Mouse (Mus musculus) brain, adult 2 months (tissue): ENCODE results near the gene Clmp.
"Not testable (repeated sequence)": the region's sequence is repeated elsewhere in the genome, so short reads cannot be mapped to it uniquely, and the experiment has no call there.

ENCODE experiments used
- DNase-seq: peaks from one replicate; pipeline ENCODE4 v3.0.0; 2011; ENCODE audit warnings: low read depth, low spot score

Gene Clmp

DNA sequence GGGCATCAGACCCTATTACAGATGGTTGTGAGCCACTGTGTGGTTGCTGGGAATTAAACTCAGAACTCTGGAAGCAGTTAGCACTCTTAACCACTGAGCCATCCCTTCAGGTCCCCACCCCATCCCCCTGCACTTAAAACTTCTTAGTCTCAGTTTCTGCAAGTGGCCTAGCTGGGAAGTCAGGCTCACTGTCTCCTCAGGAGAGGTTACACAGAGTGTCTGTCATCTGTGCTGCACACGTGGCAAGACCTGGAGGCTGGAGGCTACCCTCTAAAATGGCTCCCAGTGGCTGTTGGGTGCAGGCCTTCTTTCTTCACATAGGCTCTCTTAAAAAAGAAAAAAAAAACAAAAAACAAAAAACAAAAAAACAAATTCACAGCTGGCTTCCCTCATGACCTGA, 90.3 kb downstream of the Clmp start:
- no peak for DNase-seq

DNA sequence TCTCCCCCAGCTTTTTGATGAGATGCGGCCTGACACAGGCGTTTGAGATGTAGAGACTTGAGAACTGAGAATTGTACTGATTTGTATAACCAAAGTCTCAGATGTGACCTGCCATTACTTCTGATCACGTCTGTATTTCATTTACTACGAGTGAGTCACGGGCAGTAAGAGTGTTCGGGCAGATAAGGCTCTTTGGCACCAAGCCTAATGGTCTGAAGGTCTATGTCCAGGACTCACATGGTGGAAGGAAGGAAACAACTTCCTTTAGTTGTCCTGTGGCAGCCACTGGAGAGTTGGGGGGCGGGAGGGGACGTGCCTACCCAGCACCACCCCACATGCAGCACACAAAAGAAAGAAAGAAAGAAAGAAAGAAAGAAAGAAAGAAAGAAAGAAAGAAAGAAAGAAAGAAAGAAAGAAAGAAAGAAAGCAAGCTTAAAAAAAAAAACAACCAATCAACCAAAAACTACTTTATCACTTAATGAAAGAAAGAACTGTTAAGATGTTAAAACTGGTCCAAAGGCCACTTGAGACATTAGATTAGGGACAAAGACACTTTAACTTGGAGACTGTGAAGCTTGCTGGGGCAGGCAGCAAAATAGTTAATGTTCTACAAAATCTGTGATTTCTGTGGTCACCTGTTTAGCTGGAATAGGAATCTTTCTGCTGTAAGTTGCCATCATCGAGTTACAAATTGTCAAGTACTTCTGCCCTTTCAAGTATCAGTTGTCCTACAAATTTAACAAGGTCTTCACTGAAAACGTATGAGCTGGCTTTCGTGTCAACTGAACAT, 90.9 kb downstream of the Clmp start:
- DNase-seq: no peak

DNA sequence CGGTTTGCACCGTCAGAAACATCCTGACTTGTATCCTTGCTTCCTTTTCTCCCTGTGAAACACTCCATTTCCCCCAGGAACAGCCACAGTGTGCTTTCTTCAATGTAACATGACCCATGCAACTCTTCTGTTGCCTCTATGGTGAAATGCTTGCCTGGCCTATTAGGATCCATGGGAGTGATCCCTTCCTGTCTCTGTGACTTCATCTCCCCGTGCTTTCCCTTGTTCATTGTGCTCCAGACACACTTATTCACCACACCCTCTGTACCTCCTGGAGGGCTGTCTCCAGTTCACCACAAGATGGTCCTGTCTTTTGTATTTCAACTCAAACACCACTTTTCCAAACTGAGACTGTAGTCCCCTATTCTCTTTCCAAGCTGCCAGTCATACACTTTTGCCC, 94.3 kb downstream of the Clmp start:
- DNase-seq: no peak

DNA sequence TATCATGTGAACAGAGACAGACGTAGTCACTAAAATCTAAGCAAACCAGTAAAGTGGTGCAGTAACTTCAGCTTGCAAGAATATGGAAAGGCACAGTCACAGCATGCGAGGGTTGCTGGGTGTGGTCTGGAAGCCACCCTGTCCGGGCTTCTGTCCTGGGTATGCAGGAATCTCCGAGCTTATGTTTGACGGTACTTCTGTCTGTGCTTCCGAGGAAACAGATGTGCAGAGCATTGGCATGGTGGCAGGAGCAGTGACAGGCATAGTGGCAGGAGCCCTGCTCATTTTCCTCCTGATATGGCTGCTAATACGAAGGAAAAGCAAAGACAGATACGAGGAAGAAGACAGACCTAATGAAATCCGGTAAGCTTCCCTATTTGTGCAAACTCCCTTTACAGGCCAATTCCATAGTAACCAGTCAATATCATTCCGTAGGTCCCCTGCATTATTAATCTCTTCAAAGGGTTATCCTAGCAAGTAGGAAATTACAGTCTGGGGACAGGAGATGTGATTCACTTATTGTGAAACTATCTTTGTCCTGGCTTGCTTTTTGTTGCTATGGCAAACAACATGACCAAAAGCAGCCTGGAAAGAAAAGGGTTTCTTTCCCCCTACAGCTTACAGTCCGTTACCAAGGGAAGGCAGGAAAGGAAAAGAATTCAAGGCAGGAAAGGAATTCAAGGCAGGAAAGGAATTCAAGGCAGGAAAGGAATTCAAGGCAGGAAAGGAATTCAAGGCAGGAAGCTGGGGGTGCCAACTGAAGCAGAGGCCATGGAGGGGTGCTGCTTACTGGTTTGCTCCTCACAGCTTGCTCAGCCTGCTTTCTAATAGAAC, 95.3 kb downstream of the Clmp start:
- peak; percentile 41 for DNase-seq

DNA sequence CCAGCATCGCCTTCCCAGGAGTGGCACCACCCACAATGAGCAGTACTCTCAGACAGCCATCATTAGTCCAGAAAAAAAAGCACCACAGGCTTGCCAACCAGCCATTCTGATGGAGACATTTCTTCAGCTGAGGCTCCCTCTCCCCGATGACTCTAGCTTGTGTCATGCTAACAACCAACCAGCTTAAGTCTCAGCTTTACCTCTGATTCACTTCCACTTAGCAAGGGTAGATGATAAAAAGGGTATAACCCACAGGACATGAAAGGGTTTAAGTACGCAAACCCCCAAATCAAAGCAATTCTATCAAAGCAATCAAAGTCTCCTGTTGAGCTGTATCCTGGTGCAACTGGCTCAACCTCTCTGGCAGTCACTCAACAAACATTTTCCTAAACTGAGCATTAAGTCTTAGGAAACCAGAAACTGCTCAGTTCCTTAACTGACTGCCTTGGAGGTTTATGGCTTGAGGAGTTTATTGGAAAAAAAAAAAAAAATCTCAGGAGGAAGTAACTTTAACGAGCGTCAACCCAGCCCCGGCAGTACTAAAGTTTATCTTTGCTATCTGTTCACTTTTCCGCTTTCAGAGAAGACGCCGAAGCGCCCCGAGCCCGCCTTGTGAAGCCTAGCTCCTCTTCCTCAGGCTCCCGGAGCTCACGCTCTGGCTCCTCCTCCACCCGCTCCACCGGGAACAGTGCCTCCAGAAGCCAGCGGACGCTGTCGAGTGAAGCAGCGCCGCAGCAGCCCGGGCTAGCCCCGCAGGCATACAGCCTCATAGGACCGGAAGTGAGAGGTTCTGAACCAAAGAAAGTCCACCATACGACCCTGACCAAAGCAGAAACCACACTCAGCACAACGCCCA, 96.2 kb downstream of the Clmp start:
- DNase-seq: peak; percentile 46

DNA sequence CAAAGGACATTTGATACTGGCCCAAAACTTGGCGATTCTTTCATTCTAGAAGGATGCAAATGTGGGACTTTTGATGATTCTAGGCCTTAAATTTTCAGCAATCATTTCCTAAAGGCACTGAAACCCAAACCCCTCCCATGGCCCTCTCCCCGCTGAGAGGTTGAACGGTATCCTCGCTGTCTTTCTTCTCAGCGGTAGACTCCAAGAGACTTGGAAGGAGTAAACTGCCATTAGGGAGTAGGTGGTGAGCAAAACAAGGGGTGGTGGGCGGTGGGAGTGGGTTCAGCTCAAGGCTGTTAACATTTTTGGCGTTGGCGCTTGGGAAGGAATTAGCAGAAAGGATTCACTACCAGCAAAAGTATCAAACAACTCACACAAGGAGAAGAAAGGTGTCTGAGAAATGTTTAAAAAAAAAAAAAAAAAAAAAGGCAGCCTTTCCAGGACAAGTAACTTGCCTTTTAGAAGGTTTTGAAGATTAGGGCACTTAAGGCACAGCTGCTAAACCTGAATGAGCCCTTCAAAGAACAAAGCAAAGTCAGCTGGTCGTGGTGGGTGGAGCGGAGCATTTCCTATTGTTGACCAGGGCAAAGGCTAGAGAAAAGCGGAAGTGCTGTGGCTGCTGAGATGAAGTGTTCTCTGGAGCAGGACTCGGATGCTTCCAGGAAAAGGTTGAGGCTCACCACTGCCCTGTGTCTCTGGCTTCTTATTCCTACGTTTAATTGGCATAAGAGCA, 98.0 kb downstream of the Clmp start:
- DNase-seq: peak; percentile 53

DNA sequence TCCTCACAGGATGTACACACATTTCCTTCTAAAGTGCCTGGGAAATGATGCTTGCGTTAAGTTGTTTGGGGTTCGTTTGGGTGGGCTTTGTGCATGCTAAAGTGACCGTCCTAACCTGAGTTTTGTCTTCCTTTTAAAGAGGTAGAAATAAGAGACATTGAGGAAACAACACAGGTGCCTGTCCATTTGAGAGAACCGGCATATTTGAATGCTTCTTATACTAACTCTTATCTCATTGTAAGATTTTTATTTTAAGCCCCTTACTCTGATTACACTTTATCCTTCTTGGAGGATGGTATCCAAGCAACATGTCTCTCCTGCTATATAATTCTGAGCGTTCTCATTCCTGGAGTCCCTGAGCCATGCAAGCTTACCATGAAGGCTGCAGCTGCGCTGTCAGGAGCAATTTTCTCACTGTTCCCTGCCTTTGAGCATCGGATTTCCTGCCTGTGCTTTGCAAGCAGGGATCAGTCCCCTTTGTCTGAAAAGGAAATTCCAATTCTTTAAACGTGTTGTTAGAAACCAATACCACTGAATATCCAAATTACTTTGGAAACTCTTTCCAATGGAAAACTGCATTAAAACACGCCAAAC, 98.7 kb downstream of the Clmp start:
- DNase-seq: peak; percentile 65

DNA sequence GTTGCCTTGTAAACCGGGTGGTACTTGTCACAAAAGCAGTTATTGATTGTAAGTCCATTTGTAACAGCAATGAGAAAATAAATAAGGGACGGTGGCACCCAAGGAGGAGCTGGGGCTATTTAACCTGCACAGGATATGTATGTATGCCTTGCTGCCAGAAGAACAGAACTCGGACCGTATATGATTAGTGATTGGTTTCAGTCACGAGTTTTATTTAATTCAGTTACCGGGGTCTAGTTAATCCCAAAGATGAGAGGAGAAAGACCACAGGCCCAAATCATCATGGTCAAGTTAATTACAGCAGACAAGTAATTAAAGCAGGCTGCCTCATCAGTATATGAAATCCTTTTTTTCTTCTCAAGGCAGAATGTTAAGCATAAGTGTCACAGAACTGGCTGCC, 99.7 kb downstream of the Clmp start:
- no peak for DNase-seq

DNA sequence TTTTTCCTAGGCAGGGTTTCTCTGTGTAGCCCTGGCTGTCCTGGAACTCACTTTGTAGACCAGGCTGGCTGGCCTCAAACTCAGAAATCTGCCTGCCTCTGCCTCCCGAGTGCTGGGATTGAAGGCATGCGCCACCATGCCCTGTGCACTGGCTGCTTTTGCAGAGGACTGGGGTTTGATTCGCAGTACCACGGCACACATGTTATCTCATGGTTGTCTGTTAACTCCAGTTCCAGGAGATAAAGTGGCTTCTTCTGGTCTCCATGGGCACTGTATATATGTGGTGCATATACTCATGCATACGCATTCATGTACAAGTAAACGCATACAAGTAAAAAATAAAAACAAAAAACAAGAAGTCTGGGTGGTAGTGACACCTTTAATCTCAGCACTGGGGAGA, 101.1 kb downstream of the Clmp start:
- DNase-seq: not testable (repeated sequence)

DNA sequence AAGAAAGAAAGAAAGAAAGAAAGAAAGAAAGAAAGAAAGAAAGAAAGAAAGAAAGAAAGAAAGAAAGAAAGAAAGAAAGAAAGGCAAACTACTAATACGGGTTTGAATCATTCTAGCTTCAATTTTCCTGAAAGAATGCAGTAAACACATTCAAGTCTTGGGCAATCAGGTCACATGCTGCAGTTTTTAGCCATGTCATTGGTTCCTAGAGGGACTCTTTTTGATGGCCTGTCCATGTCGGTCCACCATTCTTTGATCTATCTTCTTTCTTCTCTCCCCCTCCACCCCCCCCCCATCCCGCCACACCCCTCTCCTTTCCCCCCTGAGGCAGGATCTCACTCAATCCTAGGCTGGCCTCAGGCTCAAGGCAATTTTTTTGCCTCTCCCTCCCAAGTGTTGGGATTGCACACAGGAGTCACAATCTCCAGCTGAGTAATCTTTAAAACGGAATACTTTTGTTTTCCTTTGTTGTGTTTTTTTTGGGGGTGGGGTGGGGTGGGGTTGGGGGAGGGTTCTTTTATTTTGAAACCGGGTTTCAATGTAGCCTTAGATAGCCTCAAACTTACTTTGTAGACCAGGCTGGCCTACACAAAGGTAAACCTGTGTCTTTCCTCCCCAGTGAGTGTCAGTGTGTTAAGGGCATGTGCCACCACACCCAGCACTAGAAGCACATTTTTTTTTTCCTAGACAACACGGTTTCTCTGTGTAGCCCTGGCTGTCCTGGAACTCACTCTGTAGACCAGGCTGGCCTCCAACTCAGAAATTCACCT, 106.3 kb downstream of the Clmp start:
- DNase-seq: no peak

DNA sequence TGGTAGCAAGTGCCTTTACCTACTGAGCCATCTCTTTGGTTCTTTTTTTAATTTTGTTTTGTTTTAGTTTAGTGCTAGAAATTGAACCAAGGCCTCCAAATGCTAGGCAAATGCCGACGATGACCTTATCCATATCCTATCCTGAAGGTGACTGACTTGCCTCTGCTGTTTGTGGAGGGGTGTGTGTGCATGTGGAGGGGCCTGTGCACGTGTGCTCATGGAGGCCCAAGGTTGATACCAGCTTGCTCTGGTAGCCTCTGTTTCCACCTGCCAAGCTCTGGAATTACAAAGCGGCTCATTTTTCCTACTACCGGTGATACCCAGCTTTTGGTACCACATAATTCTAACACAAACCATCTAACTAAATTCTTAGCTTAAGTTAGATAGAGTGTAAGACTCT, 107.8 kb downstream of the Clmp start:
- no peak for DNase-seq

DNA sequence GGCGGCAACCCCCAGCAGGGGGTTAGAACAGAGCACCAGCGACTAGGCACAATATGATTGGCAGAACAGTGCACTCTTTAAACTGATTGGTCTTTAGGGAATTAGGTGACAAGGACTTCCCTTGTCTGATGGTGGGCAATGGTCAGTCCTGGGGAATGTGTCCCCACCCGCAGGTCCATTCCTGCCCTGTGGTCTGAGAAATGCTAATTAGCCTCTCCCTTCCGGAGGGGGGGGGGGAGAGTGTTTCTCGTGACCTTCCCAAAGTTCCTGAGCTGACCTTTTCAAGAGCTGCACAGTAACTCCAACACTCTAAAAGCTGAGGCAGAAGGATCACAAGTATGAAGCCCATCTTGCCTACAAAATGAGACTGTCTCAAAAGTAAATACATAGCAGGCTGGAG, 108.5 kb downstream of the Clmp start:
- no peak for DNase-seq

DNA sequence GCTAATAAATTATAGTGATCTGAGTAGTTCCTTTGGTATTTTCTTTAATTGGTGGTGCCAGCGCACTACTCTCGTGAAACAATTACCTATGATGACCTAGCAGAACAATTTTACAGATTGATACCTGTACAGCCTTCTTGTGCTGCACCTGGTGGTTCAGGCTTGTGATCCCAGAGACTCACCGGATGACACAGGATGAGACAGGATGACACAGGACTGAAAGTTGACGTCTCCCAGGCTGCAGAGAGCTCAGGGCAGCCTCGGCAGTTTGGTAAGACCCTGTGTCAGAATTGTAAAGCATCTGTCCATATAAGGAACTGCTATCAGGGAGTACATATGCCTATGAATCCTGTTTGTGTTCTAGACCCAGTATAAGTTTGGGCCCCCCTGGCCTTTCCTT, 109.2 kb downstream of the Clmp start:
- DNase-seq: no peak

DNA sequence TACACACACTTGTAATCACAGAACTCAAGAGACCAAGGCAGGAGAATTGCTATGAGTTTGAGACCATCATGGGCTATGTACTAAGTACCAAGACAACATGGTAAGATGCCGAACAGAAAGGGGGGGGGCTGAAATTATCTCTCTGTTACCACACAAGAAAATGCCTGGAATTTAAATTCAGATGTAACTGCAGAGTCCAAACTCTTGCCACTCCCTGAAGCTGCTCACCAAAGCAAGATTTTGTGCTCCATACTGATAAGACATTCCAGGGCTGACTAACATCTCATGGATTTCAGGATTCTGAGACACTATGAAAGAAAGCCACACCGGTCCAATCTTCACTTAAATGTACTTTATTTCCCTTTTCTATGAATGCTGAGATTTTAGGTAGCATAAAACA, 109.8 kb downstream of the Clmp start:
- no peak for DNase-seq

DNA sequence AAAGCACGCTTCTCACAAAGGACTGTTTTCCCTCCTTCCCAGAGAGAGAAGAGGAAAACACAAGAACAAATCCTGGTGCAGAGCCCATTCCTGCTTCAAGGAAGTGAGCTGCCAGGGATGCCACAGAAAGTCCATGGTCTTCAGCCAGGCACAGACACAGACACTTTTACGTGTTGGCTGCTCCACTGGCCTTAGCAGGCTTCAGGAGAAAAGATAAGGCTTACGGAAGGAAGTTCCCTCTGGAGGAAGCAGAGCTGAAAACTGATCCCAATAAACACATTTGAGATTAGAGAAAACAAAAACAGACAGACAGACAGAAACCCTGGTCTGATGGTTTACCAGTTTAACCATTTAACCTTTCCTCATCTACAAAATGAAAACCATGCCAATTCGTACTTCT, 110.3 kb downstream of the Clmp start:
- DNase-seq: no peak

DNA sequence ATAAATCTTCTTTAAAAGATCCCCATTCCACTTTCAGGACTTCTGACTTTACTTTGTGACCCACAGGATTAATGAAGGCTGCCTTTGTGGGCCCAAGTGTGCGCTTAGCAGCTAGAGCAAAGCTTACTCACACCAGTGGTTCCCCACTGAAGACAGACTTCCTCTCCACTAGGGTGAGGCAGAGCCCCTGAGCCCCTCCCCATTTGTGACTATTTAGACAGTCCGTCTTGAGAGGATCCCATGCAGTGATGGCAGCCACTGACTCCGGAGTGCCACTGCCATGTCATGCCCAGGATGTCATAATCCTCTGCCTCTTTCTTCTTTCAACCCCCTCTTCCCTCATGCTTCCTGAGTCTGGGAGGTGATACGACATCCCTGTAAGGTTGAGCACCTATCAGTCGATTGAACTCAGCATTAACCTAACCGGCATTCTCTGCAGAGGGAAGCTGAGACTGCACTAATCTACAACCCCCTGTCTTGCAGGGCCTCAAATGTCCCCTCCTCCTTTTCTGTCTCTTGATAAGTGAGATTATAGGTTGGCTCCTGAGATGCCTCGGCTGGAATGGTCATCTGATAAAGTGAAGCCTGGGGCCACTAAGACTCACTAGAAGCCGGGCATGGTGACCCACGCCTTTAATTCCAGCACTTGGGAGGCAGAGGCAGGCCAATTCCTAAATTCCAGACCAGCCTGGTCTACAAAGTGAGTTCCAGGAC, 112.6 kb downstream of the Clmp start:
- DNase-seq: no peak

DNA sequence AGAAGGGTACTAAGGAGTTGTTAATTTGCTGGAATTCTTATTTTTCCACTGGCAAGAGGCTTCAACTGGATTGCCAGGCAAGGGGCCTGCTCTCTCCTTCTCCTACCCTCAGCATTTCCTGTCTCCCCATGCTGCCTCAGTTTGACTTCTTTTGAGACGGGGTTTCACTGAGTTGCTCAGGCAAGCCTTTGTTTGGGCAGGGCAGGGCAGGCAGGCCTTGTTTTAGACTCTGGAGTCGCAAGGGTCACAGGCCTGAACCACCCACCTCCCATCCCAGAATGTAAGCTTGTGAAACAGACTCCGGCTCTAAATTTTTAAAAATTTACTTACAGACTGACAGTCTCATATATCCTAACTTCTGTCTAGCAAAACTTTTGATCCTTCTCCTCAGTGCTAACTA, 113.3 kb downstream of the Clmp start:
- DNase-seq: no peak

DNA sequence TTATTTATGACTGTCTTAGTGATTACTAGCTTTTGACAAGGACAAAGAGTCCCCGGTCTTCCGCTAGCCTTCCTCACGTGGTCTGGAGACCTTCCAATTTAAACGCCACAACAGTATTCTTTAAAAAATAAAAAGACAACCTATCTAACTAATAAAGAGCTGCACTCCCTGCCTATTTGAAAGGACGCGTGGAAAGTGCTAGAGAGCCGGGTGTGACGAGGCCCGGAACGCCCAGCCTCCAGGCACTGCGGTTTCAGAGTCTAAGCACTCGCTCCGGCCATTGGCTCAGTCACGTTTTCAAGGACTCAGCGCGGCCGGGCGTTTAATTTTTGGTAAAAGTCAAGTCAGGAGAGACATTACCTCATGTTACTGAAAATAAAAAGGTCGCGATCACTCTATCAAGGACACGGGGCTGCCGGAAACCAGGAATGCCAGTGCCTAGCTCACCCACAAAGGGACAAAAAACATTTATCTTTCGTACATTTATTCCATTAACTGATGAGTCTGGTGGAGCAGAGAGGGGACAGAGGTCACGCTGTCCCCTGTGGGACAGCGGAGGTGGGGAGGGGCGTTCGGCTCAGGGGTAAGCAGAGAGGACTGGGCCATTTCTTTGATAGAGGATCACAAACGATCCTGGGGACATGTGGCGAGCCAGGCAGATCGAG, 114.2 kb downstream of the Clmp start:
- DNase-seq: peak; percentile 87
